Mouse (Mus musculus): ENCODE results near the gene Gm5565. TPM values are rescaled to one million over a fixed set of nuclear protein-coding genes. Genes with fewer than 3 reads are reported as not detected.
"Not testable (repeated sequence)": the region's sequence is repeated elsewhere in the genome, so short reads cannot be mapped to it uniquely, and the experiment has no call there.

Gene Gm5565
- polyA plus RNA-seq (2015; fragmentation: Nextera tagmentation; extraction: Ambion mirVana), result not detected in 2 replicates

DNA sequence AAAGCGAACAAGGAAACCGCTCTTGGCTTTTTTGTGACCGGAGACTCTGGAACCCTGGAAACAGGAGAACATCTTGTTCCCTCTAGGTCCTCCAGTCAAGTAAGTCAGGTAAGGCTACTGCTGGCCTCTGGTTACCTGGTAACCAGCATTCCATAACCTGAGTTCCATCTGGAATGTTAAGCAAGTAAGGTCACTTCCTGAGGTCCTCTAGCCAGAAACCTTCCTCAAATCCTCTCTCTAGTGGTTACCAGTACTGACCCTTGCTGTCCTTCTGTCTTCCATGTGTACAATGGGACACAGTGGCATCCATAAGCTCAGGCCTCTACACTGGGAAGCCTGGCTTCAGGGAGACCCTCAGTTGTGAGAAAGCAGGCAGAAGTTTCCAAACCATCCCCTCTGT lies at the start of gene Gm5565:
Gene Gm5565 (minus strand): TSS at position 101 of the 400 bp plus-strand sequence.
- 90% methylated on average over 3 of the region's 3 CpGs for WGBS
- not testable (repeated sequence) for H3K27ac ChIP-seq (replicated peaks); H3K9ac ChIP-seq; H3K4me1 ChIP-seq; H3K4me2 ChIP-seq (replicated peaks); H3K27me3 ChIP-seq; ATAC-seq (ENCODE audit: insufficient number of reproducible peaks, low FRiP score, low TSS enrichment, low read depth); H3K36me3 ChIP-seq; H3K9me3 ChIP-seq (replicated peaks); H3K4me3 ChIP-seq (replicated peaks)

DNA sequence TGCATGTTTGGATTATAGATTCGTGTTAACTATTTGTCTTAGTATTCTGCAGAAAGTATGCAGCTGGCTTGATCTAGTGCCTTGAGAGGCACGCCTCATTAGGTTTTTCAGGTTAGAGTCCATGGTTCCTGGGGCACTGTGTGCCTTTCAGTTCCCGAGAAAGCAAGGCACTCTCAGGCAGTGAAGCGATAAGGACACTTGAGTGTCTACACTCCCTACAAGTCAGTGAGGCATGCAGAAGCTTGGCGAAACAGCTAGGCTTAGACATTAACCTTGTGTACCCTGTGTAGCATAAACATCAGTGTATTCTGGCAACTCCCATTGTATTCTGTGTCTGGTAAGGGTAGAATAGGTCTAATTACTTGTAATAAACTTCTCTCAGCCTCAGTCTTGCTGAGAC lies 45.2 kb upstream of the Gm5565 start:
- no peaks in the 10 kb centered on the region for H3K27me3 ChIP-seq
- H3K27ac ChIP-seq (replicated peaks), result no peak overlapping the region
- no peak overlapping the region for H3K4me2 ChIP-seq (replicated peaks)
- H3K9ac ChIP-seq, result no peak overlapping the region
- peaks cover 80% of the 10 kb centered on the region for H3K36me3 ChIP-seq
- ATAC-seq (ENCODE audit: insufficient number of reproducible peaks, low FRiP score, low TSS enrichment, low read depth), result no peak
- WGBS, result 92% methylated on average over 5 of the region's 5 CpGs
- H3K4me3 ChIP-seq (replicated peaks), result no peak overlapping the region
- no peaks in the 10 kb centered on the region for H3K9me3 ChIP-seq (replicated peaks)
- H3K4me1 ChIP-seq, result no peaks in the 10 kb centered on the region

DNA sequence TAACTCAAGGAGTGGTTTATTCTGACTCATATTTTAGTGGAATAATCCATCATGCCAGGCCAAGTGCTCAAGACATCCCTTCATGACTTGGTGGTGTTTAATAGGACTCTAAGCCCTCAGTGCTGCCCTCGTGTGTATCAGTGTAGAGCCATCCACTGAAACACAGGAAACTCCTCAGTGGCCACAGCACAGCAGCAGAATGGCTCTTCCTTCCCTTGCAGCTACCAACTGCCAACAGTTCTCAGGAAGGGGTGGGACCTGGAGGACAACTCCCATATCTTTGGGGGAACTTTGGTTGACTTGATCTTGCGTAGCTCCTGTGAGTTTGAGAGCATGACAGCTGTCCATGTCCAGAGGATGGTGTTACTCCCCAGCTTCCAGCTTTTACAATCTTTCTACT lies 43.6 kb upstream of the Gm5565 start:
- peaks cover 70% of the 10 kb centered on the region for H3K36me3 ChIP-seq
- no peaks in the 10 kb centered on the region for H3K4me1 ChIP-seq
- H3K27me3 ChIP-seq, result no peaks in the 10 kb centered on the region
- H3K4me2 ChIP-seq (replicated peaks), result no peak overlapping the region
- ATAC-seq (ENCODE audit: insufficient number of reproducible peaks, low FRiP score, low TSS enrichment, low read depth), result no peak
- no peak overlapping the region for H3K4me3 ChIP-seq (replicated peaks)
- H3K27ac ChIP-seq (replicated peaks), result no peak overlapping the region
- no peaks in the 10 kb centered on the region for H3K9me3 ChIP-seq (replicated peaks)
- 81% methylated on average over 2 of the region's 2 CpGs for WGBS
- no peak overlapping the region for H3K9ac ChIP-seq

DNA sequence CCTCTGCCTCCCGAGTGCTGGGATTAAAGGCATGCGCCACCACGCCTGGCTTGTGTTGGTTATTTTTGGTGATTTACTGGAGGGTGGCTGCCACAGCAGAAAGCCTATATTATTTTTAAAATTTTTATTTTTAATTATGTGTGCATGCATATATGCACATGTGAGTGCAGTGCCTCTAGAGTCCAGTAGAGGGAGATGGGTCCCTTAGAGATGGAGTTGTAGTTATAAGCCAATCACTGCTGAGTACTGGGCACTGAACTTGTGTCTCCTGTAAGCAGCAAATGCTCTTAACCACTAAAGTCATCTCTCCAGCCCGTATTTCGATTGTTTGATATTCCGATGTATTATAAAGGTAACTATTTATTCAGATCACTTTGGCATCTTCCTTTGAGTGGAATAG lies 40.2 kb upstream of the Gm5565 start:
- Histone ChIP-seq H3K4me1 (no peaks in the 10 kb centered on the region), H3K9me3 (replicated peaks) (no peaks in the 10 kb centered on the region), H3K27me3 (no peaks in the 10 kb centered on the region), H3K36me3 (peaks cover 37% of the 10 kb centered on the region), H3K9ac (no peak overlapping the region), H3K4me2 (replicated peaks) (no peak overlapping the region), H3K4me3 (replicated peaks) (no peak overlapping the region), H3K27ac (replicated peaks) (no peak overlapping the region)
- WGBS, result 95% methylated on average over 6 of the region's 6 CpGs
- no peak for ATAC-seq (ENCODE audit: insufficient number of reproducible peaks, low FRiP score, low TSS enrichment, low read depth)

DNA sequence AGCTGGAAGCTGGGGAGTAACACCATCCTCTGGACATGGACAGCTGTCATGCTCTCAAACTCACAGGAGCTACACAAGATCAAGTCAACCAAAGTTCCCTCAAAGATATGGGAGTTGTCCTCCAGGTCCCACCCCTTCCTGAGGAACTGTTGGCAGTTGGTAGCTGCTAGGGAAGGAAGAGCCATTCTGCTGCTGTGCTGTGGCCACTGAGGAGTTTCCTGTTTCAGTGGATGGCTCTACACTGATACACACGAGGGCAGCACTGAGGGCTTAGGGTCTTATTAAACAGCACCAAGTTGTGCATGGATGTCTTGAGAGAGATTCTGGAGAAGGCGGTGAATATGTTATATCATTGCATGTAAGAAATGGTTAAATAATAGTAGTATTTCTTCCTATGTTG lies 39.2 kb upstream of the Gm5565 start:
- Histone ChIP-seq H3K9me3 (replicated peaks) (no peaks in the 10 kb centered on the region), H3K27ac (replicated peaks) (no peak overlapping the region), H3K27me3 (no peaks in the 10 kb centered on the region), H3K36me3 (peaks cover 27% of the 10 kb centered on the region), H3K4me1 (no peaks in the 10 kb centered on the region), H3K4me3 (replicated peaks) (no peak overlapping the region), H3K9ac (no peak overlapping the region), H3K4me2 (replicated peaks) (no peak overlapping the region)
- no peak for ATAC-seq (ENCODE audit: insufficient number of reproducible peaks, low FRiP score, low TSS enrichment, low read depth)
- 85% methylated on average over 2 of the region's 2 CpGs for WGBS

DNA sequence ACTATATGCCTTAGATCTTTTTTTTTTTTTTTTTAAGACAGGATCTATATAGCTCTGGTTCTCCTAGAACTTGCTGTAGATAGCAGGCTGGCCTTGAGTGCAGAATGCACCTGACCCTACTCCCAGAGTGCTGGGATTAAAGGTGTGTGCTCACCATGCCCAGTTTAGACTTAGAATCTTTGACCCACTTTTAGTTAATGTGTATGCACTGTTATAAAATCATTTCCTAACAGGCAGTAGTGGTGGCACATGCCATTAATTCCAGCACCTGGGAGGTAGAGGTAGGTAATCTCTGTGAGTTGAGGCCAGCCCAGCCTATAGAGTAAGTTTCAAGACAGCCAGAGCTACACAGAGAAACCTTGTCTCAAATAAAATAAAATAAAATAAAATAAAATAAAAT lies 38.7 kb upstream of the Gm5565 start:
- Histone ChIP-seq H3K4me1 (no peaks in the 10 kb centered on the region), H3K4me2 (replicated peaks) (no peak overlapping the region), H3K27me3 (no peaks in the 10 kb centered on the region), H3K9me3 (replicated peaks) (no peaks in the 10 kb centered on the region), H3K4me3 (replicated peaks) (no peak overlapping the region), H3K27ac (replicated peaks) (no peak overlapping the region), H3K9ac (no peak overlapping the region), H3K36me3 (peaks cover 22% of the 10 kb centered on the region)
- no peak for ATAC-seq (ENCODE audit: insufficient number of reproducible peaks, low FRiP score, low TSS enrichment, low read depth)

DNA sequence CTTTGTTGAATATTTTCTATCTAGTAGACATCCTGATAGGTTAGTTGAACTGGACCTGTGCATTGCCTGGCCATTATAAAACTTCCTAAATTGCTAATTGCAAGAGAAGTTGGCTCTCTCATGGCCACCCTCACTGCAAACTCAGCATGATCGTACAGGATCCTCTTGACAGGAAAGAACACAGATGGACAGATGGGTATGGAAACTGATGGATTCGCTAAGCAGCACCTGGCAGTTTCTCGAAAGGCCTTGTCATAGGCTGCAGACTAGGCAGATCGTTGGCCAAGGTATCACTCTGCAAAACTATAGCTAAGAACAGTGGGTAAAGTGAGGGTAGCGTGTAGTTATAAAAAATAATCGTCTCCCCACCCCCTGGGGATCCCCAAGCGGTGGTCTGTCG lies 33.0 kb upstream of the Gm5565 start:
- H3K4me2 ChIP-seq (replicated peaks), result no peak overlapping the region
- no peak overlapping the region for H3K4me3 ChIP-seq (replicated peaks)
- no peaks in the 10 kb centered on the region for H3K36me3 ChIP-seq
- H3K27me3 ChIP-seq, result no peaks in the 10 kb centered on the region
- H3K9me3 ChIP-seq (replicated peaks), result no peaks in the 10 kb centered on the region
- H3K9ac ChIP-seq, result no peak overlapping the region
- H3K27ac ChIP-seq (replicated peaks), result no peak overlapping the region
- WGBS, result 81% methylated on average over 8 of the region's 8 CpGs
- no peak for ATAC-seq (ENCODE audit: insufficient number of reproducible peaks, low FRiP score, low TSS enrichment, low read depth)
- no peaks in the 10 kb centered on the region for H3K4me1 ChIP-seq

DNA sequence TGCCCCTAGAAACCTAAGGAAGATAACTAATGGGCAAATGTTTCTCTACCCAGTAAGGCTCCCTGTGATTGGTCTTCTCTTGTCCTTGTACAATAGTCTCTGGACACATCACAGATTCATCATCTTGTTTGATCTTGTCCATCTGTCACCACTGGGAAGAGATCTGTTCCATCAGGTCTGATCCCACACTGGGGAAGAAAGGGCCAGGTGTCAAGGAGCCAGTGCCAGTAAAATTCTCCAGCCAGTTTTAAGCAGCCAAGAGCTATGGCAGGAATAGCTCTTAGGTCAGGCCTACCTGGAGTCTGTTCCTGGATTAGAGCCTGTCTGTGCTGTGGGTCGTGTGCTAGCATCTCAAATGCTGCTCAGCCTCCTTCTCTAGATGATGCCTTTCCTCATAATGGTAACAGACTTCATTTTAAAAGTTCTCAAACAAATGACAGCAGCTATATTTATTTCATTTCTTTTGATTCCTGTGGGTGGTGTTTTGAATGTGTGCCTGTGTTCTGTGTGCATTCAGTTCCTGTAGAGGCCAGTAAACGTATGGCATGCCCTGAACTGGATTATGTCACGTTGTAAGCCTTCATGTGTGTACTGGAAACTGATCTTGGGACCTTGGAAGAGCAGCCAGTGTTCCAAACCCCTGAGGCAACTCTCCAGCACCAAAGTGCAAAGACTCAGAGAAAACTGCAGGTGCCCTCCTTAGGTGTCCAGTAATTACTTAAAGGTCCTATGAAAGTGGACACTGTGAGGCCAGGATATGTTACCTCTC lies 30.3 kb upstream of the Gm5565 start:
- WGBS, result 51% methylated on average over 3 of the region's 3 CpGs
- no peak overlapping the region for H3K27ac ChIP-seq (replicated peaks)
- H3K9me3 ChIP-seq (replicated peaks), result no peaks in the 10 kb centered on the region
- H3K4me2 ChIP-seq (replicated peaks), result no peak overlapping the region
- no peak overlapping the region for H3K4me3 ChIP-seq (replicated peaks)
- H3K9ac ChIP-seq, result no peak overlapping the region
- ATAC-seq (ENCODE audit: insufficient number of reproducible peaks, low FRiP score, low TSS enrichment, low read depth), result no peak
- no peaks in the 10 kb centered on the region for H3K27me3 ChIP-seq
- H3K36me3 ChIP-seq, result no peaks in the 10 kb centered on the region
- H3K4me1 ChIP-seq, result no peaks in the 10 kb centered on the region

DNA sequence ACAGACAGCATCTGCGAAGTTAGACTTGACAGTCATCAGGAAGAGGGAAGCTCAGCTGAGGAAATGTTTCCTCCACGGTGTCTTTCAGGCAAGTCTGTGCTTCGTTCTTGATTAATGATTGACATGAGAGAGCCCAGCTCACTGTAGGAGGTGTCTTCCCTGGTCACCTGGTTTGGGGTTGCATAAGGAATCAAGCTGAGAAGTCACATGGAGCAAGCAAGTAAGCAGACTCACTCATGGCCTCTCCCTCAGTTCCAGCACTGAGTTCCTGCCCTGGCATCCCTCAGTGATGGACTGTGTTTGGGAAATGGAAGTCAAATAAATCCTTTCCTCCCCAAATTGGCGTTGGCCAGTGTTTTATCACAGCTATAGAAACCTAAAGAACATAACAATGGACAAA lies 29.8 kb upstream of the Gm5565 start:
- 64% methylated on average over 4 of the region's 4 CpGs for WGBS
- H3K9ac ChIP-seq, result no peak overlapping the region
- H3K36me3 ChIP-seq, result no peaks in the 10 kb centered on the region
- no peaks in the 10 kb centered on the region for H3K27me3 ChIP-seq
- no peak overlapping the region for H3K27ac ChIP-seq (replicated peaks)
- no peak overlapping the region for H3K4me3 ChIP-seq (replicated peaks)
- no peak overlapping the region for H3K4me2 ChIP-seq (replicated peaks)
- no peaks in the 10 kb centered on the region for H3K9me3 ChIP-seq (replicated peaks)
- no peaks in the 10 kb centered on the region for H3K4me1 ChIP-seq
- no peak for ATAC-seq (ENCODE audit: insufficient number of reproducible peaks, low FRiP score, low TSS enrichment, low read depth)

DNA sequence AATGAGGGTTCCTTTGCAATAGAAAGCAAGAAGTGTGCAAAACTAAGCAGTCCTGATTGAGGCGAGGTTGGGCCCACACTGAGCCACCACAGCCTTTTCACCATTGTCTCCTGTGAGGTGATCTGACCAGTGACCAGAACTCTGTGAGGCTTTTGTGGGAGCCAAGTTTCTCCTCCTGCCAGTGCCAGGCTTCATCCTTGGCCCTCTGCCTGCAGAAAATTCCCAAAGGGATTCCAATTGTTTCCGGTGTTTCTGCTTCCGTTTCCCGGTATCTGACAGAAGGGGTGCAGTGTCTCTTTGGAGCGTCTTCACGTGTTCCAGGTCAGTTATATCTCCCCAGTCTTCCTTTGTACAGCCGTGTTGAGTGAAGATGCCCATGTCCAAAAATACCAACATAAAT lies 28.4 kb upstream of the Gm5565 start:
- Histone ChIP-seq H3K27me3 (no peaks in the 10 kb centered on the region), H3K36me3 (no peaks in the 10 kb centered on the region), H3K9me3 (replicated peaks) (no peaks in the 10 kb centered on the region), H3K9ac (no peak overlapping the region), H3K4me1 (no peaks in the 10 kb centered on the region), H3K4me2 (replicated peaks) (no peak overlapping the region), H3K4me3 (replicated peaks) (no peak overlapping the region), H3K27ac (replicated peaks) (no peak overlapping the region)
- WGBS, result 82% methylated on average over 7 of the region's 7 CpGs
- ATAC-seq (ENCODE audit: insufficient number of reproducible peaks, low FRiP score, low TSS enrichment, low read depth), result no peak

DNA sequence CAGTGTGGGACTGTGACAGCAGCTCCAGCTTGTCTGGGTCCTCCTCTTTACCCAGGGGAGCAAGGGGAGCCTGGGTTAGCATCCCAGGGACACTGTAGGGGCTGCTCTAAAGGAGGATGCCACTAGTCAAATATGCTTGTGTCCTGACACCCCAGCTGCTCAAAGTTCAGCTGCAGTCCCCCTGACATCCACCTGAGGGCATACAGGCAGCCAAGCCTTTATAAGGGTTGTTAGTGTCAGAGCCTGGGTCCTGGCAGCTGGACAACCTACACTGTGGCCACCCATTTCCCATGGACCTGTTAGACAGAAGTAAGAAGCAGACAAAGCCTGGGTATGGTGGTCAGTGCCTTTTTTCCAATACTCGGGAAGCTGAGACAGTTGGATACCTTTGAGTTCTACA lies 27.8 kb upstream of the Gm5565 start:
- Histone ChIP-seq H3K9ac (no peak overlapping the region), H3K4me3 (replicated peaks) (no peak overlapping the region), H3K4me2 (replicated peaks) (no peak overlapping the region), H3K27ac (replicated peaks) (no peak overlapping the region), H3K27me3 (no peaks in the 10 kb centered on the region), H3K4me1 (no peaks in the 10 kb centered on the region), H3K9me3 (replicated peaks) (no peaks in the 10 kb centered on the region), H3K36me3 (no peaks in the 10 kb centered on the region)
- 81% methylated on average over 1 of the region's 1 CpGs for WGBS
- ATAC-seq (ENCODE audit: insufficient number of reproducible peaks, low FRiP score, low TSS enrichment, low read depth), result no peak

DNA sequence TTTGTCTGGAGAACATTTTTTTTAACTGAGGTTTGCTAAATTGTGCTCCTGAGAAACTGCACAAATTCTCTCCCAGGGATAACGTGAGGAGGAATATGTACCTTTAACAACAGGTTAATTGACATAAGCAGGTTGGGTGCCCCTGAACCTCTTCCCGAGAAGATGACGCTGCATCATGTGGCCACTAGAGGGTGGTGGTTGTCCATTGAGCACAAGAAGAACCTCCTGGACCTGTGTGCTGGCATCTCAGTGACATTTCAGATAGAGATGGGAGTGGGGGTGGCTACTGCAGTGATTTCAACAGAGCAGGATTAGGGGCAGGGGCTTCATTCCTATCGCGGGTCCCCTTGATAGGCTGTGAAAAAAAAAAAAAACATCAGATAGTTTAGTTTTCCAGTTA lies 27.1 kb upstream of the Gm5565 start:
- H3K9ac ChIP-seq; H3K4me2 ChIP-seq (replicated peaks); H3K27me3 ChIP-seq; H3K4me1 ChIP-seq; H3K36me3 ChIP-seq; H3K27ac ChIP-seq (replicated peaks); H3K9me3 ChIP-seq (replicated peaks); ATAC-seq (ENCODE audit: insufficient number of reproducible peaks, low FRiP score, low TSS enrichment, low read depth); H3K4me3 ChIP-seq (replicated peaks): not testable (repeated sequence)
- WGBS, result 25% methylated on average over 5 of the region's 5 CpGs
